Mouse (Mus musculus): ENCODE measurements around the gene Ckmt2.
A peak's percentile ranks its signal among the peaks of the same experiment; 100 is the strongest.

The Ckmt2 gene

GRCm38 (mm10) chr13:91868577-91868976 lies 8.1 kb downstream of the Ckmt2 start:
- no peak for DNase-seq

GRCm38 (mm10) chr13:91858835-91859234 lies 17.9 kb downstream of the Ckmt2 start:
- DNase-seq: peak; percentile 3 to 34

- DNase-seq: no peak
Measured at GRCm38 (mm10) chr13:91857427-91857826, 19.3 kb downstream of the Ckmt2 start.

DNA sequence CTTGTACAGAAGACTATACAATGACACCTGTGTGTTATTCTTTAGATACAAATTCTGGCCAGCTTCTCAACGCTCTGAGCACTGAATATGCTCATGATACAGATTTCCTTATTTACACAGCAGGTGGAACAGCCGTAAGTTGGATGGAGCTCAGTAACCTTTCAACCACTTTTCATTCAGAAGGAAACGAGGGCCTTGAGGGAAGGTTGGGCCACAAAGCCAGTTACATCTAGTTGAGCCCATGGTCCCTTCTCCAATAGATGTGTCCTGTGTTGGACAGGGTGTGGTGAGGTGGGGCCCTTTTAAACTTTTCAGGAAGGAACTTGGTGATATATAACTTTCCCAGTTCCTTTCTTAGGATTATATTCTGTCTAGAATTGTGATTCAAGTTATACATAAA lies 22.3 kb downstream of the Ckmt2 start:
- DNase-seq: no peak

DNA sequence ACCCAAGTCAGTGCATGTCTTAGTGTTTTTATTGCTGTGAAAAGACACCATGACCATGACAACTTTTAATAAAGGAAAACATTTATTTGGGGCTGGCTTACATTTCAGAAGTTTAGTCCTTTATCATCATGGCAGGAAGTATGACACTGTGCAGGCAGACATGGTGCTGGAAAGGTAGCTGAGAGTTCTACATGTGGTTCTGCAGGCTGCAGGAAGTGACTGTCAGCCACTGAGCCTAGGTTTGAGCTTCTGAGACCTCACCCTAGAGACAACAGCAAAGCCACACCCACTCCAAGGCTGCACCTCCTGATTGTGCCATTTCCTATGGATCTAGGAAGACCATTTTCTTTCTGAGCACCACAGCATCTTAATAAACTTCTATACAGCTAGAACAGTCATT lies 48.8 kb downstream of the Ckmt2 start:
- DNase-seq: no peak

GRCm38 (mm10) chr13:91826066-91826465 lies 50.6 kb downstream of the Ckmt2 start:
- no peak for DNase-seq

DNA sequence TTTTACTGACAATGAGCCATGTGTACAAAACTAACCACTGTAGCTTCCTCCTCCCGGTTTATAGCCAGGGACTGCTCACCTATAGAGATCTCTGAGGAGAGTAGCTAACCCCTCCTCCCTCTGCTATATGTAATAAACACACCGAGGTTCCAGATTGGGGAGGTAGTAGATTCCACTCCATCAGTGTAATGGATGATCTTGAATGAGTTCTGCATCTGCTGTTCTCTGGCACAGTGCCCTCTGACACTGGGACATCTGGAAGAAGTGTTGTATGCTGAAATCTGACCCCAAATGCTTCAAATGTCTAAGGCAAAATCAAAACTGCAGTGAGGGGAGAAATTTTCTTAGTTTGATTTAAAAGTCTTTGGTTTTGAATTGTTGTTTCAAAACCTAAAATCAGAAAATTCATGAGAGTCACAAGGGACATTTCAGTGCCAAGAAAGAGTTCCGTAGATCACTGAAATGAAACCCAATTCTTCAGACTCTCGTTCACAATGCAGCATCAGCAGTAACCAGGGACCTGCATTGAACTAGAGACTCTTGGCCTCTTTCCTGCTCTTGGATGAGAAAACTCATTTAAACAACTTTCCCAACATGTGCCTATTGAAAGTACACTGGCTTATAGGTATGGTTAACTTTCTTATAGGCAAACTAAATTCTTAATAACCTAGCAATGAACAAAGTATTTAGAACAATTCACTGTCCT lies 51.7 kb downstream of the Ckmt2 start:
- DNase-seq: no peak

GRCm38 (mm10) chr13:91823735-91824134 lies 53.0 kb downstream of the Ckmt2 start:
- no peak for DNase-seq

DNA sequence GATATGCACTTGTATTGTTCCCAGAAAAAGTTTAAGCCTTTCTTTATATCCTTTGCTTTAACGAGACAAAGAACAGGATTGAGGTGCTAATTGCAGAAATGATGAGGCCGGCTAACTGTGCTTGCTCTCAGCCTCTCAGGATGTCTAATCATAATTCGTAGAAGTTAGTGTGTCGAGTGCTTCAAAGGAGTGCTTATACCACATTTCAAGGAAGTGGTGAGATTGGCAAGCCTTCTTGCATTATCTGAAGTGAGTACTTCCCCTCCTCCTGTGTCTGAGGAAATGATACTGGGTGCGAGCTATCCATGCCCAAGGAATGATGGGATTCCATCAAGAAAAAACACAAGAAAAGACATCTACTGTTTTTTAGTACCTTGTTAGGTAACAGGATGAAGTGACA lies 62.0 kb downstream of the Ckmt2 start:
- DNase-seq: no peak

GRCm38 (mm10) chr13:91809476-91809875 lies 67.2 kb downstream of the Ckmt2 start:
- DNase-seq: no peak

- DNase-seq: no peak
Measured at GRCm38 (mm10) chr13:91807874-91808575, 68.7 kb downstream of the Ckmt2 start.

- DNase-seq: peak; percentile 92 to 93
Measured at GRCm38 (mm10) chr13:91807155-91807839, 69.4 kb downstream of the Ckmt2 start, which contains the start of gene Zcchc9. Zcchc9 (minus strand) TSS chr13:91807705.

Data from kidney, postnatal 36 days (tissue).